Mouse (Mus musculus): ENCODE results near the gene Pi4kb.
"Not testable (repeated sequence)": the region's sequence is repeated elsewhere in the genome, so short reads cannot be mapped to it uniquely, and the experiment has no call there.

Gene Pi4kb

GRCm38 (mm10) chr3:95015337-95015872 lies 40.9 kb downstream of the Pi4kb start, which contains the start of gene Zfp687:
Gene Zfp687, minus strand, starts transcription at chr3:95015448.
- intact Hi-C loops (cut with DNase I): no loop called here

GRCm38 (mm10) chr3:95015891-95016531 lies 41.5 kb downstream of the Pi4kb start:
- intact Hi-C loops (cut with DNase I): no loop called here

GRCm38 (mm10) chr3:95016532-95017056 lies 42.1 kb downstream of the Pi4kb start:
- intact Hi-C loops (cut with DNase I): no loop called here

- intact Hi-C loops (cut with DNase I): no loop called here
Measured at GRCm38 (mm10) chr3:95018741-95019140, 44.2 kb downstream of the Pi4kb start.

- intact Hi-C loops (cut with DNase I): not testable (repeated sequence)
Measured at GRCm38 (mm10) chr3:95020956-95021355, 46.4 kb downstream of the Pi4kb start.

- intact Hi-C loops (cut with DNase I): no loop called here
Measured at GRCm38 (mm10) chr3:95024551-95024950, 50.0 kb downstream of the Pi4kb start.

GRCm38 (mm10) chr3:95025202-95025601 lies 50.7 kb downstream of the Pi4kb start:
- intact Hi-C loops (cut with DNase I): no loop called here

- intact Hi-C loops (cut with DNase I): no loop called here
Measured at GRCm38 (mm10) chr3:95027057-95027645, 52.6 kb downstream of the Pi4kb start.

- intact Hi-C loops (cut with DNase I): no loop called here
Measured at GRCm38 (mm10) chr3:95027701-95028100, 53.2 kb downstream of the Pi4kb start.

GRCm38 (mm10) chr3:95028603-95029002 lies 54.1 kb downstream of the Pi4kb start:
- intact Hi-C loops (cut with DNase I): no loop called here

- intact Hi-C loops (cut with DNase I): not testable (repeated sequence)
Measured at GRCm38 (mm10) chr3:95029291-95029827, 54.8 kb downstream of the Pi4kb start.

GRCm38 (mm10) chr3:95029953-95030352 lies 55.4 kb downstream of the Pi4kb start:
- intact Hi-C loops (cut with DNase I): no loop called here

GRCm38 (mm10) chr3:95041625-95042024 lies 67.1 kb downstream of the Pi4kb start:
- intact Hi-C loops (cut with DNase I): no loop called here

- intact Hi-C loops (cut with DNase I): no loop called here
Measured at GRCm38 (mm10) chr3:95042166-95042837, 67.8 kb downstream of the Pi4kb start, which contains the start of gene Psmd4. Gene Psmd4, minus strand, starts transcription at chr3:95042614.

- intact Hi-C loops (cut with DNase I): no loop called here
Measured at GRCm38 (mm10) chr3:95042838-95043229, 68.3 kb downstream of the Pi4kb start.

- intact Hi-C loops (cut with DNase I): no loop called here
Measured at GRCm38 (mm10) chr3:95043251-95043650, 68.7 kb downstream of the Pi4kb start.

- intact Hi-C loops (cut with DNase I): no loop called here
Measured at GRCm38 (mm10) chr3:95046462-95047057, 72.0 kb downstream of the Pi4kb start.

- intact Hi-C loops (cut with DNase I): no loop called here
Measured at GRCm38 (mm10) chr3:95047914-95048313, 73.4 kb downstream of the Pi4kb start.

- intact Hi-C loops (cut with DNase I): loop anchor here (5.0 kb wide), 1 partner anchor 54 kb away; the partner anchor contains the start of gene Pip5k1a
Measured at GRCm38 (mm10) chr3:95052959-95053358, 78.4 kb downstream of the Pi4kb start.

GRCm38 (mm10) chr3:95053701-95054100 lies 79.2 kb downstream of the Pi4kb start:
- intact Hi-C loops (cut with DNase I): loop anchor here (5.0 kb wide), 1 partner anchor 54 kb away; the partner anchor contains the start of gene Pip5k1a
